Mouse (Mus musculus) layer of hippocampus, postnatal 14 days (tissue): Measurements from ENCODE around the gene Grm8. TPM values are rescaled to one million over a fixed set of nuclear protein-coding genes. Genes with fewer than 3 reads are reported as not detected.
"Not testable (repeated sequence)": the region's sequence is repeated elsewhere in the genome, so short reads cannot be mapped to it uniquely, and the experiment has no call there.

Experiments
- DNase-seq, 2 experiments: peaks; one replicate each; pipeline ENCODE4 v3.0.0; 2021 to 2022; ENCODE audit warnings: low spot score in 2 of 2, mixed read lengths in 1 of 2
- total RNA-seq, 2 experiments: library from RNA; stranded (reverse); gene quantifications; 2 replicates each; pipeline ENCODE4 v1.2.3; 2021

Gene Grm8
- total RNA-seq, 2 experiments from 2014 or later: 3.4 to 5.5 TPM

DNA sequence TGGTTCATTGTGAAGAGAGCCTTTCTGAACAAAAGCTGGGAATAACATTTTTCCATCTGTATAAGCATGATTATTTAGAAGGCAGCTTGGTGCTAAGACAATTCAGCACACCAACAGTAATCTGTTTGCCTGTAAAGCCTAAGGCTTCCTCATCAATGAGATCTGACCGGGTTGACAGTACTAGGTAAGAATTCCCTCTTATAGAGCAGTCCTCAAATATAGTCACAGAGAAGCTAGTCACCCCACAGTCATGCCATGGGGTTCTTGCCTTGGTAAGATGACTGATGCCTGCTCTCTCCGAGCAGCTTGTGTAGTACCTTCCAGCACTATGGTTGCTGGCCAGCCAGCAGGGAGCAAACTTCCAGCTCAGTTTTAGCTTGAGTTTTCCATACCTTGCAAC is 246.6 kb downstream of the Grm8 start:
- DNase-seq: no peak

DNA sequence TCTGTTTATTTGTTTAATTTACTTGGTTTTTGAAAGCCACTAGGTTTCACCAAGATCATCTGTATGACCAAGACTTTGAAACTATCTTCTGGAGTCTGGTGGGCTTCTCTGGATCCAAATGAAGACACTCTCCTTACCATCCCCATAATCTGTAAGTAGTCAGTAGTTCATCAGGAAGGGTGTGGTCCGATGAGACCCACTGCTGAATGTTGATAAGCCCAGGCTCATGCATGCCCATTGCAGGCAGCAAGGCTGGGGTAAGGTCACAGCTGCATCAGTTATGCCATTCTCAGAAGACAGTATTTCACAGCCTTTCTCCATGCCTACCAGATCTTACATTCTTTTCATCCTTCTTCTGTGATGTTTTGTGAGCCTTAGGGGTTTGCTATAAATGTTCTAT is 247.1 kb downstream of the Grm8 start:
- DNase-seq: no peak

DNA sequence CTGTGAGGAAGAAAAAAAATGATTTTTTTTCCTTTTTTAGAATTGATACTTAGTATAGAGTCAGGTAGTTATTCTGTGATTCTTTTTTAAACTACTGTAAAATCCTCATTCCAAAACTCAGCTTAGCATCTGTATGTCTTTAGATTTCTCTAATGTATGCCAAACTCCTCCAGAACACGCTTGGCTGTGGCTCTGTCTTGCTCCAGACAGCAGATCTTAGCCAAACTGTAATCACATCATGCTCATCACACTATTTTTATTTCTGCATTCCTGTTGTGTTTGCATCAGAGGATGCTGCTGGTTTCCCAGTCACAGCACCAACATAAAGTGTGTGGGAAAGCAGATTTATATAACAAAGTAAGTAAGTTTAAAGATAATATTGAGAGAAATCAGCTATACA is 249.2 kb downstream of the Grm8 start:
- DNase-seq: no peak

DNA sequence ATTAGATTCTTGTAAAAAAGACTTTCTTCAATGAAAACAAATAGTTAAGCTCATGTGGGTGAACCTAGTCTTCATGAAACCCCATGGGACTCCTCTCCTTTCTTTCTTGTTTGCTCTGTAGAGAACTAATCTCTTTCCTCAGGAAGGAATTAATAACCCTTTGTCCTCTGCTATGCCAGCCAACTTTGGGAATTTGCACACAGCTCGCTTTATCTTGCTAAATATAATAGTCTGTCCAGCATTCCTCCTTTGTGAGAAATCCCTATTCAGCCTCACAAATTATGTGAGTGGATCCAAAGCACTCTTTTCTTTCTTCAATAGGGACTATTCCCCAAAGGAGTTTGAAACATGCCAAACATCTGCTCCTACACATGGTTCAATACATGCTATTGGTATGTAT is 285.3 kb downstream of the Grm8 start:
- no peak for DNase-seq

DNA sequence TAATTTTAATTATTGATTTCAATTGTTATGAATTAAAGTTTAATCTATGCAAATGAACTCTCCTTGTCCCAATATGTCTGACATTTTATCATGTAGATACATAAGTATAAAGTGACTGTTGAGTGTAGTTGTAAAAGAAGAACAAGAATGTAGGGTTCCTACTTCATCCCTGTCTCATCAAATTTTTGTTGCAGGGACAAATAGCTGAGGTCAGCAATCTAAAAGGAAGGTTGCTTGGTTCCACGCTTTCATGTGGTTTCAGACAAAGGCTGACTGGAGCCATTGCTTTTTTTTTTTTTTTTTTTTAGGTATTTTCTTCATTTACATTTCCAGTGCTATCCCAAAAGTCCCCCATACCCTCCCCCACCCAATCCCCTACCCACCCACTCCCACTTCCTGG is 298.8 kb downstream of the Grm8 start:
- DNase-seq: no peak

DNA sequence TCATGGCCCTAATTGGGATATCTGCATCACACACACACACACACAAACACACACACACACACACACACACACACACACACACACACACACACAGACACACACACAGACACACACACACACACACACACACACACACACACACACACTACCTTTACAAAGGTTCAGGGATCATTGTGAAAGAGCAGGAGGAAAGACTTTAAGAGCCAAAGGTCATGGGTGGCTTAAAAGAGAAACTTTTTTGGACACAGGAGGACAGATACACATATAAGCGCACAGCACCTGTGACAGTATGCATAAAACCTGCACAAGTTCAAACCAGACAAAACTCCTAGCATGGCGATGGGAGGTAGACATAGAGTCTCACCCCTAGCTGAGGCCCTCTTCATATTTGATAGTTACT is 315.2 kb downstream of the Grm8 start:
- DNase-seq: not testable (repeated sequence)

DNA sequence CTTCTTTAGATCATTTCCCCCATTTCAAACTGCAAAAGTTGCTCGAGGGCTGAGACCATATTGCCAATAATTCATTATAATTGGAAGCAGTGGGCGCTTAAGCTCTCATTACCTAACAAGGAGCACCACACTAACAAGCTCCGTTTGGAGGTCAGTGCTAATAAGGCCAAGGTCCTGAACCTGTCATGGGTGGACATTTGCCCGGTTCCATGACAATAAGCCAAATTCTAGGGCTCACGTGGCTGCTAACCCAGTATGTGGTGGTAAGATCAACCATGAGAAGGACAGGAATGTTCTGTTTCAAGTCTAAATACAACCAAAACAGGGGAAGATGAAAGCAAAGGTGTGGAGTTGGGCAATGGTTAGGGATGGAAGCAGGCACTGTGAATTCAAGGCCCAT is 322.2 kb downstream of the Grm8 start:
- DNase-seq: no peak

DNA sequence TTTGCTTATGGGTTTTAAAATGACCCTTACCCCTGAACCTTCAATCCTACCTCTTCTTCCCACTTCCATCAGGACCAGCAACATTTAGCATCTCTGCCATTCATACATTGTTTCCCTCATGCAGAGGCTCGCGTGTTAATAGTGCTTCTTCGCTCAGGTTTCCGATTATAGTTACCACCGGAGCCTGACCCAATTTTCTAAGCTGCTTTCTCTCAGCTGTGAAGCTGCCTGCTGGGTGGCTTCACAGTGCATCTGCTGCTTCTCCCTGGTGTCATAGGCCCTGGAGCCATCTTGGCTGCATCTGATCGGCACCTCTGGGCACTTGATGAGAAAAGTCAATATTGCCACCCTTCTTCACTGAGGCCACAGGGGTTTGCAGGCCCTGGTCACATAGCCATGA is 325.0 kb downstream of the Grm8 start:
- DNase-seq: no peak

DNA sequence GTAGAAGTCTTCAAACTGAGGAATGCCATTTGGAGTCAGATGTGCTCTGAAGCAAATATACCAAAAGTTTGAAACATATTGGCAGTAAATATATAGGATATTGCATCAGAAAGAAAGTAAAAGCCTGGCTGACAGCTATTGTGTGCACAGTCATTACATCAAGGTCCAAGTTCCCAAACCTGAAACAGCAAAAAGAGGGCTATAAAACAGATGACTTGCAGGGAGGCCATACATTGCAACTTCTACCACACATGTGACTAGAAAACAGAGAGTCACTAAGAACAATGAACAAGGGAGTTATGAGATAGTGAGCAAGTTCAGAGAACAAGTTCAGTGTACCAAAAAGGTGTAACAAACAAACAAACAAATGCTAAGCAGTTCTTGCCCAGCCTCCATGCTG is 328.2 kb downstream of the Grm8 start:
- no peak for DNase-seq

DNA sequence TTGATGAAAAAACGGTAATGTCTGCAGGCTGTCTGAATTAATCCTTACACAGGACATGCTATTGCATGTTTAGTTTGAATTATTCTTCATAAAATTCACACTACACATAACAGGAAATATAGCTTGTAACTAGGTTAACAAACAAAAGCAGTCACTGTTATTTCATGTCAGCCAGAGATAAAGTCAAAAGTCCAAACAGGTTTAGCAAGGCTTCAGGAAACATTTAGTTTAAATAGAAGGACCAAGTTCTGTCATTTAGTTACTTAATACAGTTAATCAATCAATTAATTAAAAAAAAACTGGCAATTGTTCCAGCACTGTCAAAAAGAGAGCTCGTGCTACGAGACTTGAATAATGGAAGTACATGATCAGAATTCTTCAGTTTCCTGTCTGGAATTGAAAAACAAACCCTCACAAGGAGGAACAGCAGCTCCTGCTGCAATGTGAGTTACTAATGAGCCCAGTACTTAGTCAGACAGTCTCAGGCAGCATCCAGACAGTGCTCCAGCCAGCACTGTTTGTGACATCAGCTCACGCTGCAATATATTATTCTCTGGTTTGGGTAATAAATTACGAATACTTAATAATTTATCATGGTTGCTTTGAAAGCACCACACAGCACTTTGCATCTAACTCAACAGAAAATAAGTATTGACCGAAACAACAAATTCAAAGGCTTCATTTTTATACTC is 334.0 kb downstream of the Grm8 start:
- DNase-seq: no peak

DNA sequence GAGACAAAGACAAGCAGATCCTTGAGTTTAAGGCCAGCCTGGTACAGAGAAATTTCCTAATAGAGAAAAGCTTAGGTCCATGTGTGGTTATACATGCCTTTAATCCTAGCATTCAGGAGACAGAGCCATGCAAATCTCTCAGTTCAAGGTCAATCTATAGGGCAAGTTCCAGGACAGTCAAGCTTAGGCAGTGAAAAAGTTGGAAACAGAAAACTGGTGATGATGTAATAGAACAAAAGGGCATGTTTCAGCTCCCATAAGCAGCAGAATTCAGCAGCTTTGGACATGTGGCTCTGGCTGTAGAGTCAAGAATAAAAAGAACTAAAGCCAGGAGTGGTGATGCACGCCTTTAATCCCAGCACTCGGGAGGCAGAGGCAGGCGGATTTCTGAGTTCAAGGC is 336.2 kb downstream of the Grm8 start:
- no peak for DNase-seq

DNA sequence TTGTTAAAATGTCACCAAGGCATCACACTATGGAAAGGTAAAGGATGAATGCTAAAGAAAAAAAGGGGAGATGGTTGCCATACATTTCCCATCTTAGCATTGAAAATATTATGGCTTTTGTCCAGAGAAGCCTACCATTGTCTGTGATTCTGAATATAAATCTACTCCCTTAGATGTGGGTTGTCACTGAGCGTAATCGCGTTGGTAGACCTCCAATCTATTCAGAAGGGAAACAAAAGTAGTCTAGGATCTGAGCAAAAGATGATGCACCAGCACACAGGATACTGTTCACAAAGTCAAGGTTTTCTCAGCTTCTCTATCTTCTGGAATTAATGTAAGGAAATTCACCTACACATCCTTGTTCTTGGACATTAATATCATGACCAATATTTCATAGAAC is 345.4 kb downstream of the Grm8 start:
- no peak for DNase-seq

DNA sequence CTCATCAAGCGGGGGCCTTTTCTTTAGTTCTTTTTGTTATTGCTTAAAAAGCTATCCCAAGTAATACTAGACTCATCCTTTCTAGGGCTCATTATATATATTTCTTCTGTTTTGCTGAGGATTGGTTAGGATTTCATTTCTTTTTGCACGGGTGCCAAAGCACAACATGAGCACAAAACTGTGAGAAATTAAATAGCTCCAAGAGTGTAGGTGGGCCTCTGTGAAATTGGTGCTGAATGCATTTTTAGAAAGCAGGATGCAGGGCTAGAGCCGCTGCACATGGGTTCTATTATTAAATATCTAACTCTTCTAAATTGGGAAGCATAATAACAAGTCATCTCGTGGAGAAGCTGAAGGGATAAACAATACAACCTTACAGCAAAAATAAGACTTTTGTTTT is 345.8 kb downstream of the Grm8 start:
- DNase-seq: peak in 1 of 2 experiments; percentile 5

DNA sequence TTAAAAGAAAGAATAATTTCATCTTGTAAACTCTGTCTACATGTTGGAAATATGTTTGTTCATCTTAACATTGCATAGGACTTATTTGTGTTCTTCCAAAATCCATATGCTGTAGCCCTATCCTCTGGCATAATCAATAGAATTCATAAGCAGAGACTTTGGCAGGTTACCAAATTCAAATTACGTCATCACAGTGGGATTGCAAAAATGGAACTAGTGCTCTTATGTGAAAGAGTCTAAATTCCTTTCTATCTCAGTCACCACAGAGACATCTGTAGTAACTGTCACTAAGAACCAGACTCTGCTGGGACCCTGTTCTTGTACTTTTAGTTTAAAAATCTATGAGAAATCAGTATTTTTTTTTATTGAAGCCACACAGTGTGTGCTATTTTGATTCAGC is 352.7 kb downstream of the Grm8 start:
- no peak for DNase-seq

DNA sequence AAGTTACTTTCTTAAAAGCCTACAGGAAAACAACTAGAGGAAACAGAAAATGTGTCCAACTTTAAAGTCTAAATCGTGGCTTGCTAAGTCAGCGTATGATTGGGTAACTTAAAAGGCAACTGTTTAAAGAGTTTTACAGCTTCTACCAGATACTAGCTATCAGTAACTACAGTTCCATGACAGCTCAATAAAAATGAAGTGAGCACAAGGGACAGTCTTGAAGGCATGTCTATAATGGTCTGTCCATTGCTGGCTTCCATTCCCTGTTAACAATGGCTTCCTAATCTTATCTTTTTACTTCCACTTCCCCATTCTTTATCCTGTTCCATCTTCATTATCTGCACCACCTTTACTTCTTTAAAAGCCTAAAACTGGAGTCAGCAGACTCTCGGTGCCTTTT is 353.6 kb downstream of the Grm8 start:
- no peak for DNase-seq

DNA sequence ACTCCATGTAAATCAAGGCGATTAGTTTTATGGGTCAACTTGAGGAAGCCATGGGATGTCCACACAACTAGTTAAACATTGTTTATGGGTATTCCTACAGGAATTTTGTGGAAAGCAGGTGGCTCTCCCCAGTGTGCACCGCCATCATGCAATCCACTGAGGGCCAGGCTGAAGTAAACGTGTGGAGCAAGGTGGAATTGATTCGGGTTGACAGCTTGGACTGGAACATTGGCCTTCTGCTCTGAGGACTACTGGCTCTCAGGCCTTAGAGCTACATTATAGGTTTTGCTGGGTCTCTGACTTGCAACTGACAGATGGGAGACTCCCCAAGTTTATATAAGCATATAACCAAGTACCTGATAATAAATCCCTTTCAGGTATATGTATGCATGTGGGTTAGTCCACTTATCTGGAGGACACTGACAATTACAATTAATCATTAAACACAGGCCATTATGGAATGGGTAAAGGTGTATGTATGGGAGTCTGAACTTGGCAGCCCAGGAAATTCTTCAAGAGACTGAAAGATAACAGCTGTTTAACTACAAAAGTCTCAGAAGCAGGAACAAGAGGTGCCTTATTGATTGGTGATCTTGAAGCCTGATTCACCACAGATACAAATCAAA is 359.2 kb downstream of the Grm8 start:
- no peak for DNase-seq

DNA sequence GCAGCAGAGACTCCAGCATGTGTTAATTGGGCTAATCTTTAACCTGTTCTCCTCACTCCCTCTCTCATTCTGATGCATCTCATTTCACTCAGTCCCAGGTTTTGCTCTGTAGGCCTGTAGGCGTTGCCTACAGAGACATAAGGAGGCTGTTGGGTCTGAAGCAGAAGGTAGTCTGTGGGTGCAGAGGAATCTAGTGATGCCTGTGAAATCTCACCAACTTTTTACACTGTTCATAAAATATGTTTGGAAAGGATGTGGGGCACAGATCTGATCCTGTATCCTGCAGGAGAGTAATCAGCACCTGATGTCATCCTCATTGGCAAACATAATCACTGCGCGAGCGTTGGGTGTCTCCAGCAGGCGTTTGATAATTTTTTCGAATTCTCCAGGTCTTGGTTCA is 372.9 kb downstream of the Grm8 start:
- peak in 1 of 2 experiments; percentile 9 for DNase-seq

DNA sequence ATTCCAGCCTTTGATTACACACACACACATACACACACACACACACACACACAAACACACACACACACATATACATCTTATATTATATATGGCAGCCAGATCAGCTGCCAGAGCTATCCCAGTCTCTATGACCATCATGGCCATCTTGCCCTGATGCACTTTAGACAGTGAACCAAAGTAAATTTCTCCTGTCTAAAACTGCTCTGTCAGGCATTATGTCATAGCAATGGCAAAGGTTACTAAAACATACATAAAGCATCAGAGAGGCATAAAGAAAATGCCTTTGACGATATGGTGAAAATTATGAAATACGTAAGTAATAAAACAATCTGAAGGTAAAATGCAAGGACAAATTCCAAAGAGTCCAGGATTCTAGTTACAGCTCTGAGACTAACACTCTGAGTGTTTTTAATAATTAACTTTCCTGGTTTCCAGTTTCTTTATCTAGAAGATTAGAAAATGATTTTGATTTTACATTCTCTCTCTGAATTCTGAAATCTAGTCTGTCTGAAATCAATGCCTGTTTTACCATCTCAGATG is 381.6 kb downstream of the Grm8 start:
- DNase-seq: no peak

DNA sequence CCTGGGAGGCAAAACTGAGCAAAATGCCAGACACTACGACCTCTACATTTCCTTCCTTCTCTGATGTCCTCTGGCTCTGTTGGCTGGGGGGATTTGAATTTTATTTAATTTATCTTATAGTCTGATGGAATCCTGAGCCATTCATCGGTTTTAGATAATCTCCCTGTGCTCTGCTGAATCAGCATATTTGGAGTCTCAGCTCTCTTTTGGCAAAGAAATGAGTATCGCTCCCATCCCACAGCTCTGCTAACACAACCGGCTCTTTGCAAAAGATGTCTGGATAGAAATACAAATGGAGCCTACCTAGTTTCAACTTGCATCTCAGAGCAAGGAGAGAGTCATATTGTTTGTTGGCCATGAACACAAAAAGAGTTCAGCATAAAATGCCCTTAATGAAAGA is 388.5 kb downstream of the Grm8 start:
- no peak for DNase-seq

DNA sequence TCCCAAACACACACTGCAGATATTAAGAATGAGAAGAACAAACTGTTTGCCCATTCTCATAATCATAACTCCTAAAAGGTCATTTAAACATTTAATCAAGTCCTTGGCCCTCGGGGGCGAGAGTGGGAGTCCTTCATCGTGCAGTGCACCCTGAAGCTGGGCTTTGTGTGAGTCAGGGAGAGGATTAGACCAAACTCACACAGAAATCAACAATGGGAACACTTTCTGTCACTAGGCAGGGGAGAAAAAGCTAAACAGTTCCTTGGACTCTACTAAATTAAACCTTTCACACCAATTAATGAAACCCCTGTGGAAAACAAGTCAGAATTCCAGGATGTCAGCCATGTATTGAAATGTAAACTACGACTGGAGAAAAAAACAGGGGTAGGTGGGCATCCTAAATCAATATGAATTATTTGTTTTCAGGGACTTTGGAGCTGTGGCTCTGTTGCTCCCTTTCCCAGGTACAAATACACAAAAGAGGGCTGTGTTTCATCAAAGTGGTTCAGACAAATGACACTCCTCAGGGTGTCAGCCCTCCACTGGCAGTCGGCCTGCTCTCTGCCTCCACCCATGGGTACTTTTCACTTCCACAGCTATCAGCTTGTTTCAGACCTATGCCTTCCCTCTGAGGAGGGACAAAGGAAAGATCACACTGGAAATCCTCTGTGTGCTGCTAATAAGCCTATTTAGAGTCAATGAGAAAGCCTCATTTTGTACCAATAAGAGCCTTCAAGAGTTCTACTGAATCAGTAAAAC is 389.1 kb downstream of the Grm8 start:
- peak in 1 of 2 experiments; percentile 8 for DNase-seq

DNA sequence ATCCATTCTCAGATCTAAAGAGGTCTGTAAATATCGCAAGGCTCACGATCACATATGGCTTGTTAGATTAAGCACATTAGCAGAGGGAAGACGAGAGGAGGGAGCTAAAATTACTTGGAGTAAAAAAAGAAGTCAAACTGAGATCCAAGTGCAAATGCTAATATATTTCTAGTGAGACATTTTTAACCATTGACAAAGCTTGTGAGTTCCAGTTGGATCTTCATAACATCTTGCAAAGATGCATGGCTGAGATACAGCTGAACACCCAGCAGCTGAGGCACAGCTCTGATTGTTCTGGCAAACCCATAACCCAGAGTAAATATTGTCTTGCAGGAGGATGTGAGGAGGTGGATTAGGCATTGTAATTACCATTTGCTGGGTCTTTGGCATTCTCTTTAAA is 445.6 kb downstream of the Grm8 start:
- DNase-seq: peak; percentile 2 to 49

DNA sequence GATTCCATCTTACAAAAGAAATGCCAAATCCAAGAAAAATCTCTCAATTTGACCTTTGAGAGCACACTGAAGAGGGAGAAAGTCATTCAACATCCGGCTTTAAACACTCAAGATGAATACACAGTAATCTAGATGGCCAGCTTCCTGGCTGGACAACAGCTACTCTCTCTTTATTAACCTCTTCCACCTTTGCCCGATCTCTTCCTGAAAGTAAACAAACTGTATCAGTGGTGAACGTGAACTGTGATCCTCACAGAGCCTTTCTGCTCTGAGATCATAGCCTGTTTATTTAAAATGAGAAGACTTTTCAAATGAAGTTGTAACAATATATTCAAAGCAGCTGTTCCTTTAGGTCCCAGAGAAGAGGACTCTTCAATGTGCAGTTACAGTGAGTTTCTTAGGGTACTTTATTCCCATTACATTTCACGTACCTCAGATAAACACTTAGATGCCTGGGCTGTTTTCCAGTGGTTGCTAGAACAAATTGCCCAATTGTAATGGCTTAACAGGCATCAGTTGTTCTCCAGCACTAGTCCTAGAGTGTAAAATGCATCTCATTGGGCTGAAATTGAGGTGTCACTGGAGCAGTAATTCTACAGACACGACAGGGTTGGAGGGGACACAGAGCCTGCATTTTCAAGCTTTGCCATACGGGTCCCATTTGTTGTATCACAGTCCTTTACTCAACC is 473.1 kb downstream of the Grm8 start:
- DNase-seq: no peak
